Mouse (Mus musculus) intestine, embryonic 16.5 days (tissue): ENCODE measurements at regions not wholly inside any gene's neighbourhood (a gene's known extent, or its start where the extent isn't known, plus 50 kb on each side); places are given as distances from the start of the nearest gene placed in this dataset.

Source experiments
- ATAC-seq: fragments of 200-750 bp; cut with Nextera tagmentation; 2 replicates; pipeline ENCODE4 v1.8.0; 2017; ENCODE audit warnings: moderate TSS enrichment, moderate library complexity
- H3K27ac ChIP-seq: fragments of 300-500 bp; sonication (generic); 2 replicates; pipeline ENCODE4 v1.5.1; 2014; ENCODE audit warnings: mild to moderate bottlenecking, low read length
- H3K27me3 ChIP-seq: fragments of 300-500 bp; sonication (generic); replicated peaks from 2 replicates; pipeline ENCODE4 v1.6.1; 2014; ENCODE audit warnings: low read length, control low read depth, mixed read lengths; ENCODE audit not compliant: control insufficient read depth, insufficient read depth
- H3K36me3 ChIP-seq: fragments of 300-500 bp; sonication (generic); 2 replicates; pipeline ENCODE4 v1.6.1; 2014; ENCODE audit warnings: low read length, control low read depth; ENCODE audit not compliant: control insufficient read depth, insufficient read depth
- H3K4me1 ChIP-seq: fragments of 300-500 bp; sonication (generic); 2 replicates; pipeline ENCODE4 v1.6.1; 2014; ENCODE audit warnings: low read length, control low read depth, mixed read lengths; ENCODE audit not compliant: control insufficient read depth, insufficient read depth
- H3K4me2 ChIP-seq: fragments of 300-500 bp; sonication (generic); 2 replicates; pipeline ENCODE4 v1.6.1; 2014; ENCODE audit warnings: low read depth, low read length, control low read depth
- H3K4me3 ChIP-seq: fragments of 300-500 bp; sonication (generic); 2 replicates; pipeline ENCODE4 v1.5.1; 2014; ENCODE audit warnings: mild to moderate bottlenecking, low read length
- H3K9ac ChIP-seq: fragments of 300-500 bp; sonication (generic); 2 replicates; pipeline ENCODE4 v1.6.1; 2014; ENCODE audit warnings: low read depth, low read length
- H3K9me3 ChIP-seq: fragments of 300-500 bp; sonication (generic); 2 replicates; pipeline ENCODE4 v1.6.1; 2016; ENCODE audit warnings: low read length, control low read depth; ENCODE audit not compliant: control insufficient read depth
- WGBS: fragments of 180-500 bp; shearing (Covaris S2); extraction: QIAGEN DNeasy Blood & Tissue Kit; methylation state at CpG from one replicate; pipeline ENCODE4 v1.1.7; 2014; 5-methylcytosine and 5-hydroxymethylcytosine counted together

- no peak overlapping the region for H3K4me2 ChIP-seq
- H3K27ac ChIP-seq = no peak overlapping the region
- 77% methylated on average over 8 of the region's 8 CpGs for WGBS
- no peak overlapping the region for H3K4me3 ChIP-seq
- H3K9ac ChIP-seq = no peak overlapping the region
- no peak for ATAC-seq
- H3K27me3 ChIP-seq = no peaks in the 10 kb centered on the region
- H3K9me3 ChIP-seq = no peaks in the 10 kb centered on the region
- H3K4me1 ChIP-seq = no peaks in the 10 kb centered on the region
- H3K36me3 ChIP-seq = no peaks in the 10 kb centered on the region
Measured at GRCm38 (mm10) chr12:25579407-25579806, 482.5 kb upstream of the Id2 start.

GRCm38 (mm10) chr12:25565131-25565530, 468.2 kb upstream of the Id2 start:
- no peak overlapping the region for H3K27ac ChIP-seq
- no peaks in the 10 kb centered on the region for H3K36me3 ChIP-seq
- 81% methylated on average over 2 of the region's 2 CpGs for WGBS
- no peaks in the 10 kb centered on the region for H3K4me1 ChIP-seq
- no peaks in the 10 kb centered on the region for H3K9me3 ChIP-seq
- H3K4me2 ChIP-seq = no peak overlapping the region
- H3K27me3 ChIP-seq = no peaks in the 10 kb centered on the region
- no peak overlapping the region for H3K4me3 ChIP-seq
- ATAC-seq = no peak
- no peak overlapping the region for H3K9ac ChIP-seq

GRCm38 (mm10) chr12:25559601-25560000, 462.7 kb upstream of the Id2 start:
- no peak overlapping the region for H3K9ac ChIP-seq
- H3K27ac ChIP-seq = no peak overlapping the region
- H3K4me1 ChIP-seq = no peaks in the 10 kb centered on the region
- H3K27me3 ChIP-seq = no peaks in the 10 kb centered on the region
- no peak for ATAC-seq
- H3K4me2 ChIP-seq = no peak overlapping the region
- H3K4me3 ChIP-seq = no peak overlapping the region
- no peaks in the 10 kb centered on the region for H3K9me3 ChIP-seq
- H3K36me3 ChIP-seq = no peaks in the 10 kb centered on the region

GRCm38 (mm10) chr12:25553656-25554055, 456.7 kb upstream of the Id2 start:
- Histone ChIP-seq H3K36me3 (no peaks in the 10 kb centered on the region), H3K27ac (no peak overlapping the region), H3K9ac (no peak overlapping the region), H3K27me3 (no peaks in the 10 kb centered on the region), H3K4me2 (no peak overlapping the region), H3K4me3 (no peak overlapping the region), H3K9me3 (no peaks in the 10 kb centered on the region), H3K4me1 (no peaks in the 10 kb centered on the region)
- ATAC-seq = no peak
- 71% methylated on average over 1 of the region's 1 CpGs for WGBS

GRCm38 (mm10) chr12:25549735-25550134, 452.8 kb upstream of the Id2 start:
- H3K9ac ChIP-seq = no peak overlapping the region
- no peaks in the 10 kb centered on the region for H3K36me3 ChIP-seq
- no peaks in the 10 kb centered on the region for H3K4me1 ChIP-seq
- 80% methylated on average over 3 of the region's 3 CpGs for WGBS
- no peaks in the 10 kb centered on the region for H3K27me3 ChIP-seq
- H3K9me3 ChIP-seq = no peaks in the 10 kb centered on the region
- no peak overlapping the region for H3K4me2 ChIP-seq
- no peak overlapping the region for H3K4me3 ChIP-seq
- ATAC-seq = no peak
- H3K27ac ChIP-seq = no peak overlapping the region

- no peak for ATAC-seq
- H3K27me3 ChIP-seq = no peaks in the 10 kb centered on the region
- no peak overlapping the region for H3K9ac ChIP-seq
- 66% methylated on average over 6 of the region's 6 CpGs for WGBS
- no peak overlapping the region for H3K27ac ChIP-seq
- no peaks in the 10 kb centered on the region for H3K36me3 ChIP-seq
- H3K9me3 ChIP-seq = no peaks in the 10 kb centered on the region
- H3K4me1 ChIP-seq = no peaks in the 10 kb centered on the region
- no peak overlapping the region for H3K4me3 ChIP-seq
- no peak overlapping the region for H3K4me2 ChIP-seq
Measured at GRCm38 (mm10) chr12:25544253-25544652, 447.3 kb upstream of the Id2 start.

GRCm38 (mm10) chr12:25534620-25534950, 437.6 kb upstream of the Id2 start:
- Histone ChIP-seq H3K4me2 (no peak overlapping the region), H3K4me1 (peaks cover 7% of the 10 kb centered on the region; the same call in 1 of the 2 replicates), H3K36me3 (no peaks in the 10 kb centered on the region), H3K27ac (no peak overlapping the region), H3K27me3 (no peaks in the 10 kb centered on the region), H3K9me3 (no peaks in the 10 kb centered on the region), H3K9ac (no peak overlapping the region), H3K4me3 (no peak overlapping the region)
- ATAC-seq = peak; percentile 36; the same call in 1 of the 2 replicates
- 32% methylated on average over 5 of the region's 5 CpGs for WGBS

- Histone ChIP-seq H3K9ac (no peak overlapping the region), H3K36me3 (no peaks in the 10 kb centered on the region), H3K4me2 (no peak overlapping the region), H3K9me3 (no peaks in the 10 kb centered on the region), H3K27ac (no peak overlapping the region), H3K4me1 (peaks cover 7% of the 10 kb centered on the region; the same call in 1 of the 2 replicates), H3K27me3 (no peaks in the 10 kb centered on the region), H3K4me3 (no peak overlapping the region)
- 31% methylated on average over 10 of the region's 10 CpGs for WGBS
- ATAC-seq = peak; percentile 84
Measured at GRCm38 (mm10) chr12:25533709-25534619, 437.0 kb upstream of the Id2 start.

- ATAC-seq = no peak
- Histone ChIP-seq H3K4me2 (no peak overlapping the region), H3K27ac (no peak overlapping the region), H3K9ac (no peak overlapping the region), H3K9me3 (no peaks in the 10 kb centered on the region), H3K4me3 (no peak overlapping the region), H3K4me1 (peaks cover 7% of the 10 kb centered on the region; the same call in 1 of the 2 replicates), H3K27me3 (no peaks in the 10 kb centered on the region), H3K36me3 (no peaks in the 10 kb centered on the region)
- WGBS = 89% methylated on average over 3 of the region's 3 CpGs
Measured at GRCm38 (mm10) chr12:25530483-25530882, 433.5 kb upstream of the Id2 start.

GRCm38 (mm10) chr12:25529537-25529936, 432.6 kb upstream of the Id2 start:
- no peaks in the 10 kb centered on the region for H3K27me3 ChIP-seq

More at GRCm38 (mm10) chr12:25529537-25529936, 432.6 kb upstream of the Id2 start:
- H3K9ac ChIP-seq = no peak overlapping the region
- no peak overlapping the region for H3K27ac ChIP-seq
- 89% methylated on average over 3 of the region's 3 CpGs for WGBS
- H3K9me3 ChIP-seq = no peaks in the 10 kb centered on the region
- no peak overlapping the region for H3K4me3 ChIP-seq
- H3K4me2 ChIP-seq = no peak overlapping the region
- no peak for ATAC-seq
- H3K36me3 ChIP-seq = no peaks in the 10 kb centered on the region
- H3K4me1 ChIP-seq = peaks cover 6% of the 10 kb centered on the region; the same call in 1 of the 2 replicates
